Mouse (Mus musculus): Measurements from ENCODE around the gene Olfr556.
"Not testable (repeated sequence)": the region's sequence is repeated elsewhere in the genome, so short reads cannot be mapped to it uniquely, and the experiment has no call there.

Olfr556 gene

DNA sequence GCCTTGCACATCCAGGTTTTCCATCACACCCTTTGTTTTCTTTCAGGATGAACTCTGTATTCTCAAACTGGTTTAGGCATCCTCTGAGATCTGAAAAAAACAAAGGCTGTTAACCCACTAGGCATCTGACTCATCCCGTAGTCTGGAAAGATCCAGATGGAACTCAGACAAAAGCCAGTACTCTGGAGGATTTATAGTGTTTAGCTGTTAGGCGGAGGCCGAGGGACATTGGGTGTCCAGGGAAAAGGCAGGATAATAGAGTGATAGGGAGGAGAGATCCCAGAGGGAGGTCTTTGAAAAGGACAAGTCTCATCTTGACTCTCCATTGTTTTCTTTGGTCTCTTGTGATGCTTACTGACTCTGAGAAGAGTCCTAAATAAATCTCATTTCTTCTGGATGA lies at the start of gene Olfr556:
Gene Olfr556, plus strand, starts transcription at position 301 of the 400 bp plus-strand sequence.
- in situ Hi-C loops (cut with MboI; ENCODE audit: unreplicated experiment in 2 of 2) = no loop called here

DNA sequence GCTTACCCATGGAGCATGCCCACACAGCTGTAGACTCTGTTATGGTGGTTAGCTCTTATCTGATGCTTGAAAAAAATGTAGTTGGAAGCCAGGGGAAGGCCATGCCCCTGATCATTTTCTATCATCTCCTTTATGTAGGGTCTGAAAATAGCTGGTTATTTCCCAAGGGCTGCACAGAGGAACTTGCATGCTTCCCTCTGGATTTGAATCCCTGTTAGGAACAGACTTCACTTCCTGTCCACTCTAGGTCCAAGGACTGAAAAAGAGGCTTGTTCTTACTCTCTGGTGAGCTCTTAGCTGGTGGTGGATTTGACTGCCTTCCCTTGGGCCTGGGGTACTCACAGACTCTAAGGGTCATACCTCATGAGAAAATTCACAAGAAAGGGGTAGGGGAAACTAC lies 46.6 kb upstream of the Olfr556 start, which contains the start of gene Olfr553:
Gene Olfr553, minus strand, starts transcription at position 101 of the 400 bp plus-strand sequence.
- in situ Hi-C loops (cut with MboI; ENCODE audit: unreplicated experiment in 2 of 2) = no loop called here

DNA sequence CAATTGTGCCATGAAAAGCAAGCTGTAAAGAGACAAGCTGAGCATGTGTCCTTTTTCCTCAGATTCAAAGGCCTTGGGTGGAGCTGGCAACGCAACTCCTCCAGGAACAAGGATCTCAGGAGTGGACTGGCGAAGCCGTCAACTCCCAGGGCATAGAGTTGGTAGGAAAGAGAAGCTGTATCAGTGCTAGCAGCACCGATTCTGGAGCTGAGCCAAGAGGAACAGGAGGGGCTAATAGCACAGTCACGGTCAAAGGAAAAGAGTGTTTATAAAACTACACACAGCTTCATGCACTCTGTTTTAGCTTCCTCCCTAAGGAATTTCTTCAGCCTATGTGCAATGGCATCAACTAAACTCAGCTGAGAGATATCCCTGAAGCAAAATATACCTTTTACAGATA lies 45.1 kb upstream of the Olfr556 start:
- in situ Hi-C loops (cut with MboI; ENCODE audit: unreplicated experiment in 2 of 2) = no loop called here

DNA sequence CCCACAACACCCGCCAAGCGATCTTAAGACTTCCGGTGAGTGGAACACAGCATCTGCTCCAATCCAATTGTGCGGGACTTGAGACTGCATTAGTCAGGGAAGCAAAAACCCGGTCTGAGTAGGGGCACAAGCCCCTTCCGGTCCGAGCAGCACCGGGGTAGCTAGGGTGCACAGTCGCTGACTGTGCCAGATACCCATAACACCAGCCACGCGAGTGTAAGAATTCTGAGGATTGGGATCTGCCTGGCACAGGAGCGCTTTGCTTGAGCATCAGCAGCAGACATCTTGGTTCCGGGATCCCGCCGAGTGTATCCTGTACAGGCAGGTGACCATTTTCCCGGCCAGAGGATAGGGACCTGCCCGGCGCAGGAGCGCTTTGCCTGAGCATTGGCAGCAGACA lies 44.3 kb upstream of the Olfr556 start:
- in situ Hi-C loops (cut with MboI; ENCODE audit: unreplicated experiment in 2 of 2) = not testable (repeated sequence)

DNA sequence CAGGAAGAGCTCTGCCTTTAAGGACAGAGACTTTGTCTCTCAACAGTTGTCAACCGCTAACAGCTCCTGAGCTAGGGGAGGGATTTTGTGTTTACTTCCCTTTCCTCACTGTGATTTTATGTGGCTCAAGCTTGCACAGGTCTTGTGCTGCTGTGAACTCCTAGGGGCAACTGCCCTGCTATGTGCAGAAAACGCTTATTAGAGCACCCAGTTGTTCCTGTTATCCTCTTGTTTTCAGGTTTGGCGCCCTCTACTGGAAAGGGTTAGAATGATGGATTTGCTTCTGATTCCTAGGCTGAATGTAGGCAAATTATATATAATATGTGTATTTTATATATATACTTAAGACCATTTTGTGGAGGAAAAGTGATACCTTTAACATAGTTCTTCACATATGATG lies 28.0 kb upstream of the Olfr556 start:
- in situ Hi-C loops (cut with MboI; ENCODE audit: unreplicated experiment in 2 of 2) = loop anchor here (5.0 kb wide), 1 partner anchor 124 kb away; no protein-coding TSS in a partner anchor

DNA sequence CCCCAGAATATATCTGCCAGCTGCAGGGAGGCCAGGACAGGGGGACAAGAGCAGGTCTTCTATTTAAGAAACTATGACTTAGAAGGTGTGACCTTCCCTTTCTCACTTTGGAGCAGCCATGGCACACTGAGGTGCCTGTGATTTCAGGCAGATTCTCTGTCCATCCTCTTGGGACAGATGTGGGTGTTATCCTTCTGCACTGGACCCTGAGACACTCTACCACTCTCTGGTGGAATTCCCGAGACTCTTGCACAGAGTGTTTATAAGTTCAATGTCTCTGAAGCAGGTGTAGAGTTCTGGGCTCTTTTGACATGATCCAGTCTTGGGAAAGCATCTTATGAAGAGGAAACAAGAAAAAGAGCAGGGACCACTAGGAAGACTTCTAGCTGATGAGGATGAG lies 26.6 kb upstream of the Olfr556 start, which contains the start of gene Olfr554:
Gene Olfr554, plus strand, starts transcription at position 301 of the 400 bp plus-strand sequence.
- in situ Hi-C loops (cut with MboI; ENCODE audit: unreplicated experiment in 2 of 2) = loop anchor here (5.0 kb wide), 1 partner anchor 126 kb away; no protein-coding TSS in a partner anchor

DNA sequence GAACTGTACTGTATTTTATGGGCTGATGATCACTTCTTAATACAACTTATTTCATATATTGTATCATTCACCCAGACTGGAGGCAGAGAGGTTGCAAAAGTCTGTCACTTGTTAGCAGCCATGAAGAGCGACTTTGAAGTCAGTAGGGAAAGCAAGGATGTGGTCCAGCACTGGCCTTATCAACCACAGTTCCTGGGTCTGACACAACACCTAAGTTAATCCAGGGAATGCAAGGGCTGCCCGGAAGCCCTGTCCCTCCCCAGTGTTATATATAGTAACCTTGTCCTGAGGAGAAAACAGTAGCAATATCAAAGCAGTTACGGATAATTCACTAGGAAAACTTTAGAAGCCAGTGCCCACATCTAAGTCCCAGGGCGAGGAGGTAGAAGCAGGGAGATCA lies 19.8 kb upstream of the Olfr556 start:
- in situ Hi-C loops (cut with MboI; ENCODE audit: unreplicated experiment in 2 of 2) = not testable (repeated sequence)

DNA sequence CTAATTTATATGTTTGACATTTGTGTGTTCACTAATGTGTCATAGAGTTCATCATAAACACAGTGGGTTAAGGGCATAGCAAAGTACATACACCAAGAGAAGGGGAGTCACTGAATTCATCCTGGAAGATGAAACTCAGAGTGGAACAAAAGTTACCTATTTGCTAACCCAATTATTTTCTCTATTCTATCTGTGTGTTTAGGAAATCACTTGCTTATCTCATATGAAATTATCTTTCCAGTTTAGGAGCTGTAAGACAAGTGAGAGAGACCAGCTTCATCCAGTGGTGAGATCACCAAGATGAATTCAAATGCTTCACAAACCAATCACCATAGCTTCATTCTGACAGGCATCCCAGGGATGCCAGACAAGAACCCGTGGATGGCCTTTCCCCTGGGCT lies 6.2 kb upstream of the Olfr556 start, which contains the start of gene Olfr555:
Gene Olfr555, plus strand, starts transcription at position 301 of the 400 bp plus-strand sequence.
- in situ Hi-C loops (cut with MboI; ENCODE audit: unreplicated experiment in 2 of 2) = no loop called here

DNA sequence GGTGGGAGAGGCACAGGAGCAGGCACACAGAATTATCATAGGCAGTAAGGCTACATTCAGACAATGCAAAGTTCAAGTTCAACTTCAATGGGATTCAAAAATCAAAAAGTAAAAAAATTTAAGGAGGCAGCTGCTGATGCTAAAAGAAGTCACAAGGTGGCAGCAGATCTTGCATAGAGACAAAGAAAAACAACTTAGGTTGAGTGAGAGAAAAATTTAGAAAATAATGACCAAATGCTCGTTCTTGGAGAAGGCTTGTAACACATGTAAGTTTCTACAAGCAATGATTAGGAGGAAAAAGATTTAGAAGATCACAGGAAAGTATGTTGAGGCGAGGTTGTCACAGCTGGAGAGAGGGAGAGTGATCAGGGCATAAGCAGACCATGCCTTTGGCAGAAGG lies 679 bp downstream of the Olfr556 start:
- in situ Hi-C loops (cut with MboI; ENCODE audit: unreplicated experiment in 2 of 2) = no loop called here

DNA sequence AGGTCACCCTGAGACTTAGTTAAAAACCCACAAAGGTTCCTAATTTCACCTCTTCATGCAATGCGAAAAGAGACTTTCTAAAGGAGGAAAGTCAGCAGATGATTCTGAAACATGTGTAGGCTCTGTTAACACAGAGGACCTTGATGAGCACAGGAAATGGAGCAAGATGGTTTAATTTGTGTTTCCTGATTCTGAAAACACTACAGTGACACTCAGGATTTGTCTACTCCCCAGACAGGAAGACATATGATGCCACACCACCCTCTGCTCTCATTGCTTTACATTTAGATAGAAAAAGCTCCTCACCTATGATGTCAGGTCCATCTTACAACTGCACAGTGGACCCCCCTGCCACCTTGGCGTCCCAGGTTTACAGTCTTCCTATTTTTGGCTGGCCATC lies 11.5 kb downstream of the Olfr556 start:
- in situ Hi-C loops (cut with MboI; ENCODE audit: unreplicated experiment in 2 of 2) = loop anchor here in 1 of 2 experiments (25.0 kb wide), 2 partner anchors 1261 to 1511 kb away; partner anchors contain the start of genes Olfr631, Olfr632, Olfr633 and Olfr648

DNA sequence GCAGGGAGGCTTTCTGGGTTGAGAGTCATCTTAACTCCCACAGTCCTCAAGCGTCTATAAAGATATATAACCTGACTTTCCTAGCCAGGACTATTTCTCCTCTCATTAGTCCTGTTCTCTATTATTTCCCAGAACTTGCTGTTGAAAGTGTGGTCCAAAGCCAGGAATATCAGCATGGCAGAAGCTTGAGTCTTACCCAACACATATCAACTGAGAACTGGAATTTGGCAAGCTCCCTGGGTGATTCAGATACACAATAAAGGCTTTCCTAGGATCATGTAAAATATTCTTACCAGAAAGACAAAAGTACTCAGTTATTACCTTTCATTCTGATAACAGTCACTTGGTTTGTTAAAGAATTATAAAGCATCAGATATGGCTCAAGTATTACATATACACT lies 17.2 kb downstream of the Olfr556 start:
- in situ Hi-C loops (cut with MboI; ENCODE audit: unreplicated experiment in 2 of 2) = loop anchor here in 1 of 2 experiments (25.0 kb wide), 2 partner anchors 1255 to 1505 kb away; partner anchors contain the start of genes Olfr631, Olfr632, Olfr633 and Olfr648

DNA sequence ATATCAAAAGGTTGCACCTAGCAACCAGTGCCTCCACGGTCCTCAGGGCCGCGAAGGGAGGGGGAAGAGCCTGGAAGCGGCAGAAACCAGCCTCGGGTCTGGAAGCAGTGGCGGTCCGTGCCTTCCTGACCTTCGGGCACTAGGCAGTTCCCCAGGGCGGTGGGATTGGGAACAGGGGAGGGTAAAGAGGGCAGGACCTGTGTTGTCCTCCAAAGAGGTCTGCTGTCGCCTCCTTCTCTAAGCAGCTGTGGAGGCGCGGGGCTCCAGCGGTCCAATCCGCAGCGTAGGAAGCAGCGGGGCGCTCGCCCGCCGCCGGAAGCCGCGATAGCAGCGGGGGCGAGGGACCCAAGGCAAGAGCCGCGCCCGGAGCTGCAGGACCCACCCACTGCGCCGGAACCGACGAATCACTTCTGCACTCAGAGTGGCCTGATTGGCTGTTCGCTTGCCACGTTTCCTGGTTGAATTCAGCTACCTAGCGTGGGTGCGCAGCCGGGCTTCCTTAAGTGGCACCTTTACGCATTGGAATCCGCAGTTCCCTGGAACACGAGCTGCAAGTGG lies 22.3 kb downstream of the Olfr556 start, which contains the start of gene Trim68:
Gene Trim68, minus strand, starts transcription at position 384 of the 558 bp plus-strand sequence.
- in situ Hi-C loops (cut with MboI; ENCODE audit: unreplicated experiment in 2 of 2) = loop anchor here in 1 of 2 experiments (25.0 kb wide), 2 partner anchors 1250 to 1500 kb away; partner anchors contain the start of genes Olfr631, Olfr632, Olfr633 and Olfr648

DNA sequence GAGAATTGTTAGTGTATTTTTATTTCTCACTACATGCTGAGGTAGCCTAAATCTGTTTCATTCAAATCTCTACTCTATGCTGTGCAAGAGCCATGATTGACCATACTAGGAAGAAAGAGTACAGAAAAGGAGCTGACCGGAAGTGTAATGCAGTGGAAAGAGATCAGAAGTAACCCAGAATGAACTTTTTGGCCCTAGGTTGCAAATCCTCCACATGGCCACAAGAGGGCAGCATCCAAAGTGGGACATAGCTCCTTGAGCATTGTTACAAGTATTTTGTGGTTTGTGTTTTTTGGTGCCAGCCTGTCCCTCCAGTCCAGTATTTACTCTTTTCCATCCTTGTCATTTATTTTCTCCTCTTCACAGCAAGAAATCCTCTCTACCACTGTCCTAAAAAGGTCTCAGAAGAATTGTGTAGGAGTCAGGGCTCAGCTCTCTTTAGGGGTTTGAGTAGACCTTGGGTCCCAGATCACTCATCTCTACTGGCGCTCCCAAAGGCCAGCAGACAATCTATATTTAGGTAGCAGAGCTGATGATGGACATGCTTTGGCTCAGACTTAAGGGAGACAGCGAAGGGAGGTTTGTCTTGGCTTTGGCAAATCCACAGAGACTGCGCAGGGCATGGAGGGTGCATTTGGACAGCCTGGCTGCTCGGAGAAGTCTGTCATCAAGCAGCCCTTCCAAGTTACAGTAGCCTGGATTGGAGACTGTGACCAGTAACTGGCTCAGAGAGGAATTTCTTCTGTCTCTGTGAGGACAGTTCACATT lies 30.8 kb downstream of the Olfr556 start, which contains the start of gene Olfr557:
Gene Olfr557, plus strand, starts transcription at position 553 of the 768 bp plus-strand sequence.
- in situ Hi-C loops (cut with MboI; ENCODE audit: unreplicated experiment in 2 of 2) = loop anchor here (5.0 to 25.0 kb wide), 4 partner anchors 183 to 1492 kb away; partner anchors contain the start of genes Olfr631 (in 1 of the 2), Olfr632 (in 1 of the 2), Olfr633 (in 1 of the 2) and Olfr648 (in 1 of the 2)

DNA sequence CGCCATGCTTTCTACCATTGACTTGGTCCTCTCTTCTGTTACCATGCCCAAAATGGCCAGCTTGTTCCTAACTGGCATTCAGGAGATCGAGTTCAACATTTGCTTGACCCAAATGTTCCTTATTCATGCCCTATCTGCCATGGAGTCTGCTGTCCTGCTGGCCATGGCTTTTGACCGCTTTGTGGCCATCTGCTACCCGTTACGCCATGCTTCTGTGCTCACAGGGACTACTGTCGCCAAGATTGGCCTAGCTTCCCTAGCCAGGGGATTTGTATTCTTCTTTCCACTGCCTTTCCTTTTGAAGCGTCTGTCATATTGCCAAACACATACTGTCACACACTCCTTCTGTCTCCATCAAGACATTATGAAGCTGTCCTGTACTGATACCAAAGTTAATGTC lies 33.8 kb downstream of the Olfr556 start:
- in situ Hi-C loops (cut with MboI; ENCODE audit: unreplicated experiment in 2 of 2) = loop anchor here (5.0 to 25.0 kb wide), 4 partner anchors 186 to 1489 kb away; partner anchors contain the start of genes Olfr631 (in 1 of the 2), Olfr632 (in 1 of the 2), Olfr633 (in 1 of the 2) and Olfr648 (in 1 of the 2)

DNA sequence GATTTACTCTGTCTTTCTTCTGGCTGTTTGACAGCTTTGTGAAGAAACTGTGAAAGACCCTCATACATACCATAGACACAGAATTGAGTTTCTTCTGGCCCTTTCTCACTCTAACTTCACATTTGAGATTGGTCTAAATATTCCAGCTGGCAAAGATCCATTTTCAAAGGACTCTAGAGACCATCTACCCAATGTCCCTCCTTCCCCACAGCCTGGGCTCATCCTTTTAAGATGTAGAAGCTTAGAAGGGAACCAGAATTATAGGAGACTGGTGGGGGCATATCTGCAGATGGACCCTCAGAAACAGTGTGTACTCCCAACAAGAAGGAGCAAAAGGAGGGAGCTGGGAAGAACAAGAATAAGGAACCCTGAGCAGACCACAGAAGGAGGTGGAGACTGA lies 37.2 kb downstream of the Olfr556 start, which contains the start of gene Olfr558:
Gene Olfr558, plus strand, starts transcription at position 301 of the 400 bp plus-strand sequence.
- in situ Hi-C loops (cut with MboI; ENCODE audit: unreplicated experiment in 2 of 2) = no loop called here

DNA sequence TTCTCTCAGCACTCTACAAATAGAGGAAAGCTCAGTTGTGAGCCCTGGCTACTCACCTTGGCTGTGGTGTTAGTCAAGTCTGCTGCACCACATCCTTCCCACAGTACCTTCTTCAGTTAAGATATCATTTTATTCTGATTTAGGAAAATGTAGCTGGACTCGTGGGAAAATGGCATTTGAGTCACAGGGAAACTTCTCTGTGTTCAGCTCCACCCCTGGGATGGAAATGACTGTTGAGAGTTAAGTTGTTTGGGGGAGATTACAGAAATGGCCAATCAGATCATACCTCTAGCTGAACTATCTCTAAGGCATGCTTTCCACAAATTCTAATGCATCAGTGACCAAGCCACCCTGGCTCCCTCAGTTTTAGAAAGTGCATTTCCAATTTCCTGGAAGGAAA lies 54.3 kb downstream of the Olfr556 start, which contains the start of gene Olfr33:
Gene Olfr33, minus strand, starts transcription at position 101 of the 400 bp plus-strand sequence.
- in situ Hi-C loops (cut with MboI; ENCODE audit: unreplicated experiment in 2 of 2) = no loop called here

All from v-Abl transformed pro-B cells (cell line).